Mouse (Mus musculus) lung, postnatal 4 days (tissue): ENCODE measurements around the gene Rbbp5.

Experiments used
- DNase-seq, 2 experiments: peaks; one replicate each; pipeline ENCODE4 v3.0.0; 2021

Gene Rbbp5

GRCm38 (mm10) chr1:132505155-132505554, 28.0 kb downstream of the Rbbp5 start:
- DNase-seq = no peak

GRCm38 (mm10) chr1:132506058-132506457, 28.9 kb downstream of the Rbbp5 start, which contains the start of gene Tmem81:
TSS of gene Tmem81 (plus strand) at chr1:132506230.
- no peak for DNase-seq

- no peak for DNase-seq
Measured at GRCm38 (mm10) chr1:132506656-132507055, 29.5 kb downstream of the Rbbp5 start.

- DNase-seq = no peak
Measured at GRCm38 (mm10) chr1:132509771-132510170, 32.6 kb downstream of the Rbbp5 start.

GRCm38 (mm10) chr1:132511521-132511920, 34.4 kb downstream of the Rbbp5 start:
- DNase-seq = no peak

- no peak for DNase-seq
Measured at GRCm38 (mm10) chr1:132512106-132512505, 34.9 kb downstream of the Rbbp5 start.

- no peak for DNase-seq
Measured at GRCm38 (mm10) chr1:132515339-132515738, 38.2 kb downstream of the Rbbp5 start.

- DNase-seq = peak in 1 of 2 experiments; percentile 18
Measured at GRCm38 (mm10) chr1:132516776-132517175, 39.6 kb downstream of the Rbbp5 start.

GRCm38 (mm10) chr1:132518621-132519020, 41.5 kb downstream of the Rbbp5 start:
- peak in 1 of 2 experiments; percentile 26 for DNase-seq

GRCm38 (mm10) chr1:132519734-132520133, 42.6 kb downstream of the Rbbp5 start:
- no peak for DNase-seq

- DNase-seq = peak; percentile 79 to 82
Measured at GRCm38 (mm10) chr1:132520764-132521163, 43.6 kb downstream of the Rbbp5 start.

GRCm38 (mm10) chr1:132523048-132523447, 45.9 kb downstream of the Rbbp5 start:
- peak in 1 of 2 experiments; percentile 12 for DNase-seq

GRCm38 (mm10) chr1:132523920-132524319, 46.8 kb downstream of the Rbbp5 start:
- DNase-seq = peak; percentile 22 to 35

GRCm38 (mm10) chr1:132525832-132526231, 48.7 kb downstream of the Rbbp5 start:
- peak in 1 of 2 experiments; percentile 66 for DNase-seq

- no peak for DNase-seq
Measured at GRCm38 (mm10) chr1:132528071-132528470, 50.9 kb downstream of the Rbbp5 start.

GRCm38 (mm10) chr1:132528647-132529334, 51.6 kb downstream of the Rbbp5 start:
- DNase-seq = peak in 1 of 2 experiments; percentile 15

- DNase-seq = peak in 1 of 2 experiments; percentile 18
Measured at GRCm38 (mm10) chr1:132530631-132531191, 53.5 kb downstream of the Rbbp5 start.

- peak in 1 of 2 experiments; percentile 11 for DNase-seq
Measured at GRCm38 (mm10) chr1:132532521-132532920, 55.4 kb downstream of the Rbbp5 start.

- peak in 1 of 2 experiments; percentile 16 for DNase-seq
Measured at GRCm38 (mm10) chr1:132533840-132534239, 56.7 kb downstream of the Rbbp5 start.

- peak in 1 of 2 experiments; percentile 8 for DNase-seq
Measured at GRCm38 (mm10) chr1:132535541-132535940, 58.4 kb downstream of the Rbbp5 start.

- DNase-seq = peak in 1 of 2 experiments; percentile 12
Measured at GRCm38 (mm10) chr1:132536416-132536815, 59.3 kb downstream of the Rbbp5 start.

GRCm38 (mm10) chr1:132537736-132538135, 60.6 kb downstream of the Rbbp5 start:
- DNase-seq = peak in 1 of 2 experiments; percentile 8

- peak in 1 of 2 experiments; percentile 15 for DNase-seq
Measured at GRCm38 (mm10) chr1:132540701-132541100, 63.5 kb downstream of the Rbbp5 start.

- peak in 1 of 2 experiments; percentile 28 for DNase-seq
Measured at GRCm38 (mm10) chr1:132541171-132541823, 64.1 kb downstream of the Rbbp5 start.
